Mouse (Mus musculus) forebrain, postnatal 0 days (tissue): ENCODE data around the gene Arnt2. TPM values are rescaled to one million over a fixed set of nuclear protein-coding genes. Genes with fewer than 3 reads are reported as not detected.
A peak's percentile ranks its signal among the peaks of the same experiment; 100 is the strongest.

Source experiments
- ATAC-seq: fragments of 200-750 bp; cut with Nextera tagmentation; 2 replicates; pipeline ENCODE4 v1.8.0; 2017; ENCODE audit warnings: mild to moderate bottlenecking, moderate library complexity
- DNase-seq: peaks from one replicate; pipeline ENCODE4 v3.0.0-alpha.2; 2015
- H3K27ac ChIP-seq: fragments of 300-500 bp; sonication (generic); 2 replicates; pipeline ENCODE4 v1.5.1; 2014; ENCODE audit warnings: low read depth, mild to moderate bottlenecking, antibody characterized with exemption, low read length, moderate library complexity, mixed read lengths
- H3K27me3 ChIP-seq: fragments of 300-500 bp; sonication (generic); 2 replicates; pipeline ENCODE4 v1.6.1; 2014; ENCODE audit warnings: mild to moderate bottlenecking, low read length, mixed read lengths; ENCODE audit not compliant: insufficient read depth
- H3K36me3 ChIP-seq: fragments of 300-500 bp; sonication (generic); 2 replicates; pipeline ENCODE4 v1.6.1; 2014; ENCODE audit warnings: mild to moderate bottlenecking, moderate library complexity; ENCODE audit not compliant: insufficient read depth
- H3K4me1 ChIP-seq: fragments of 300-500 bp; sonication (generic); 2 replicates; pipeline ENCODE4 v1.6.1; 2014; ENCODE audit warnings: antibody characterized with exemption; ENCODE audit not compliant: insufficient read depth
- H3K4me2 ChIP-seq: fragments of 300-500 bp; sonication (generic); 2 replicates; pipeline ENCODE4 v1.6.1; 2014; ENCODE audit warnings: low read depth, mild to moderate bottlenecking, moderate library complexity
- H3K4me3 ChIP-seq: fragments of 300-500 bp; sonication (generic); 2 replicates; pipeline ENCODE4 v1.5.1; 2014; ENCODE audit warnings: low read depth, low read length, mixed read lengths
- H3K9ac ChIP-seq: fragments of 300-500 bp; sonication (generic); 2 replicates; pipeline ENCODE4 v1.6.1; 2014; ENCODE audit warnings: mild to moderate bottlenecking
- H3K9me3 ChIP-seq: fragments of 300-500 bp; sonication (generic); 2 replicates; pipeline ENCODE4 v1.6.1; 2016; ENCODE audit warnings: low read length
- CTCF ChIP-seq: sonication (generic); IDR thresholded peaks from 2 replicates; pipeline ENCODE4 v1.5.1; 2016; ENCODE audit warnings: antibody characterized with exemption, control low read depth, low read depth
- WGBS: fragments of 180-500 bp; shearing (Covaris S2); extraction: QIAGEN DNeasy Blood & Tissue Kit; methylation state at CpG from one replicate; pipeline ENCODE4 v1.1.7; 2014; 5-methylcytosine and 5-hydroxymethylcytosine counted together
- polyA plus RNA-seq: library from polyadenylated mRNA; unstranded; fragments of >200 nt; fragmentation: Nextera tagmentation; extraction: Ambion mirVana; gene quantifications from 2 replicates; pipeline ENCODE4 v1.2.1, GENCODE M21; 2015
- total RNA-seq: library from RNA; depleted of rRNA; stranded (reverse); fragments of >200 nt; gene quantifications from 2 replicates; pipeline ENCODE4 v1.2.3, GENCODE M21; 2014

The Arnt2 gene
- total and polyA plus RNA-seq, 2 experiments from 2014 or later: 61.9 to 138 TPM

- WGBS: 53% methylated on average over 6 of the region's 6 CpGs
- no peak for ATAC-seq
These were observed 74.0 kb downstream of the Arnt2 start for GRCm38 (mm10) chr7:84335766-84336579.

DNA sequence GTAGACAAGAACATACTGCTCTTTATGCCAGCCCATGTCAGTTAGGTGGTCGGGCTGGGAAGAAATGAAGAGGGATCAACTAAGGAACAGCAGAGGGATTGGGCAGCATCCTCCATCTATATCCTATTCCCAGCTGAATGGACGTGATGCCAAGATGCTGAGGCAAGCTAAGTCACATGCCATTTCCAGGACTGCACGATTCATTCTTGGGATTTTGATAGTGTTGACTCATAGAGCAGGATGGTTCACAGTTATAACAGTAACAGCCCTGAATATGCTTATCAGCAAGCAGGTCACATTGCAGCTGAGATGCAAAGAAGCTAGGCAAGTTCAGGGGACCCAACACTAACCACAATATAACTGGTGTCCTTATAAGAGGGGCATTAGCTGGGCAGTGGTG, 76.0 kb downstream of the Arnt2 start:
- Histone ChIP-seq H3K4me2 (no peak overlapping the region), H3K9me3 (no peaks in the 10 kb centered on the region), H3K27me3 (no peaks in the 10 kb centered on the region), H3K27ac (no peak overlapping the region), H3K36me3 (peaks cover 7% of the 10 kb centered on the region; the same call in 1 of the 2 replicates), H3K4me3 (no peak overlapping the region), H3K4me1 (peaks cover 7% of the 10 kb centered on the region; the same call in 1 of the 2 replicates), H3K9ac (no peak overlapping the region)
- ATAC-seq (no peak), DNase-seq (no peak)
- no peak for TF ChIP-seq CTCF
- WGBS: 83% methylated on average over 3 of the region's 3 CpGs

More at GRCm38 (mm10) chr7:84335766-84336579, 74.0 kb downstream of the Arnt2 start:
- H3K27ac ChIP-seq: no peak overlapping the region
- H3K9ac ChIP-seq: no peak overlapping the region
- DNase-seq: no peak
- H3K4me3 ChIP-seq: no peak overlapping the region
- peaks cover 10% of the 10 kb centered on the region for H3K36me3 ChIP-seq
- peaks cover 7% of the 10 kb centered on the region; the same call in 1 of the 2 replicates for H3K4me1 ChIP-seq
- H3K9me3 ChIP-seq: no peaks in the 10 kb centered on the region
- no peak for TF ChIP-seq CTCF
- H3K4me2 ChIP-seq: no peak overlapping the region
- no peaks in the 10 kb centered on the region for H3K27me3 ChIP-seq

GRCm38 (mm10) chr7:84332295-84333168, 77.4 kb downstream of the Arnt2 start:
- Histone ChIP-seq H3K9ac (0 out of 2 replicates have a peak overlapping the region, but pooled peaks have one; percentile 3), H3K9me3 (no peaks in the 10 kb centered on the region), H3K27me3 (no peaks in the 10 kb centered on the region), H3K36me3 (peaks cover 9% of the 10 kb centered on the region; the same call in 1 of the 2 replicates), H3K27ac (peak overlapping the region; percentile 54), H3K4me2 (no peak overlapping the region), H3K4me1 (peaks cover 7% of the 10 kb centered on the region; the same call in 1 of the 2 replicates), H3K4me3 (no peak overlapping the region)
- DNase-seq (no peak), ATAC-seq (no peak)
- WGBS: 14% methylated on average over 11 of the region's 11 CpGs
- no peak for TF ChIP-seq CTCF

DNA sequence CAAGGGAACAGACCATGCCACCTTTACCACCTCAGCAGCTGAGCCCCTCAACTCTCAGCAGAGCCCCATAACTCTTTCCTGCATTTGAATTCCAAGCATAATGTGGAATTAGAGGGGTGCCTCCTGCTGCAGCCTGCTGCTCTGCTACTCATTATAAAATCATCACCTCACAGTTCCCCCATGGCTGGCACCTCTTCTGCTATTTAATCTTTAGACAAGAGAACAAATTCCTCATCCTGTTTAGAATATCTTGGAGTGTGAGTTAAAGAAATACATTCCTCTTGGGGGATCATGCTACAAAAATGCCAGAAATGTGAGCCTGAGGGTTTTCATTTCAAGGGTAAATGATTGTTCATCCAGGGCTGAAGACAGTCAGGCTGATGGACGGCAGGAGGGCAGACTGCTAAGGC, 80.8 kb downstream of the Arnt2 start:
- WGBS: 13% methylated on average over 1 of the region's 1 CpGs
- peak; percentile 60 for ATAC-seq
- no peak for TF ChIP-seq CTCF
- Histone ChIP-seq H3K4me1 (peaks cover 7% of the 10 kb centered on the region; the same call in 1 of the 2 replicates), H3K4me3 (no peak overlapping the region), H3K27me3 (no peaks in the 10 kb centered on the region), H3K4me2 (no peak overlapping the region), H3K9me3 (no peaks in the 10 kb centered on the region), H3K36me3 (peaks cover 9% of the 10 kb centered on the region; the same call in 1 of the 2 replicates), H3K9ac (no peak overlapping the region), H3K27ac (no peak overlapping the region)
- DNase-seq: peak; percentile 57

DNA sequence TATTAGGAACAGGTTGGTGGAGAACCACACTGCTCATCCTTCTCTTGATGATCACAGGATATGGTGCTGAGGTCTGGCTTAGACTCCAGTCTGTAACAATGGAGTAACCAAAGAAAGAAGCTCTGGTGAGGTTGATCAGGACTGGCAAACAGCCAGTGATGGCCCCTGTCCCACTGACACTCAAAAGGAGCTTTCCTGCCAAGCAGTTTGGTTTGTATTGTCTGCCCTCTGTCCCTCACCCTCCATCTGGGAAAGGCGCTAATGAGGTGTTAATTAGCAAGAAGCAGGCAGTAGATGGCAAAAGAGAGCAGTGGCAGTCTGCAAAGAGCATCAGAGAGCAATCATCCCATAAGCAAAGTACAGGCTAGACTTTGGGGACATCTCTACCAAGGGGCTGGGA, 81.2 kb downstream of the Arnt2 start:
- Histone ChIP-seq H3K9me3 (no peaks in the 10 kb centered on the region), H3K9ac (no peak overlapping the region), H3K27ac (no peak overlapping the region), H3K4me1 (peaks cover 7% of the 10 kb centered on the region; the same call in 1 of the 2 replicates), H3K4me3 (no peak overlapping the region), H3K4me2 (no peak overlapping the region), H3K36me3 (peaks cover 9% of the 10 kb centered on the region; the same call in 1 of the 2 replicates), H3K27me3 (no peaks in the 10 kb centered on the region)
- peak; percentile 85 for ATAC-seq
- DNase-seq: peak; percentile 69
- no peak for TF ChIP-seq CTCF
- 13% methylated on average over 1 of the region's 1 CpGs for WGBS

DNA sequence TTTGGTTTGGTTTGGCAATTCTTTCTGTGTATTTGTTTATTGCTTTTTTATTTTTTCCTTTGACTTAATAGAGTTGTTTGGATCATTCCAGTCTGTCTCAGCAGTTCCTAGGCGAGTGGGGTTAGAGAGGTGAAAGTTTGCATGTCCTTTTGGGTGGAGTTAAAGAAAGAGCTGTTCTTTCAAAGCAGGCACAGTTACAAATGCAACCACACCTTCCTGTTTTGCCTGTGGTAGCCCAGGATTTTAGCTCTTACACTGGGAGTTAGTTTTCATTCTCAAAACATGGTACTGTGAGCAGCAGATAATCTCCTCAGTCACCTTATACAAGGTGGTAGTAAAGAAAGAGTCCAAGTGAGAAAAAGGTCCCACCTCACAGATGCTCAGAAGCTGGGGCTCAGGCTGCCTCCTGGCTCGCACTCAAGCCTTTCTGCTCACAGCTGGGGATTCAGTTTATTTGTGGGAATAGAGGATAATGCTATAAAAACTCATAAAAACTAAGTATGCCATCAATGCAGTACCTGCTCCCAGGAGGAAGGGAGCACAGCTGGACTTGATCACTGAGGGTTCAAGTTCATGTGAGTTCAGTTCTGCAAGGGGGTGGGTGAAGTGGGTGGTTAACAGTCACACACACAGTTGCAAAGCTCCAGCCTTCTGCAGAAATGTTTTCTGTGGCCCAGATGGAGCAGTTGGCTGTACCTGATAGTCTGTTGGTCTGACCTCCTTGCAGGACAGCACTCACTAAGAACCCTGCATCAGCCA, 84.2 kb downstream of the Arnt2 start:
- Histone ChIP-seq H3K4me1 (no peaks in the 10 kb centered on the region), H3K9ac (no peak overlapping the region), H3K4me2 (no peak overlapping the region), H3K27ac (no peak overlapping the region), H3K36me3 (peaks cover 5% of the 10 kb centered on the region; the same call in 1 of the 2 replicates), H3K9me3 (no peaks in the 10 kb centered on the region), H3K27me3 (no peaks in the 10 kb centered on the region), H3K4me3 (no peak overlapping the region)
- 76% methylated on average over 2 of the region's 2 CpGs for WGBS
- ATAC-seq: no peak
- no peak for TF ChIP-seq CTCF
- DNase-seq: no peak
